Mouse (Mus musculus) embryo, embryonic 10 days (tissue): ENCODE data around the gene Gm9507.
"Not testable (repeated sequence)": the region's sequence is repeated elsewhere in the genome, so short reads cannot be mapped to it uniquely, and the experiment has no call there.

Experiments
- DNase-seq: peaks from one replicate; pipeline ENCODE4 v3.0.0-alpha.2; 2015; ENCODE audit warnings: low spot score

Gm9507 gene

DNA sequence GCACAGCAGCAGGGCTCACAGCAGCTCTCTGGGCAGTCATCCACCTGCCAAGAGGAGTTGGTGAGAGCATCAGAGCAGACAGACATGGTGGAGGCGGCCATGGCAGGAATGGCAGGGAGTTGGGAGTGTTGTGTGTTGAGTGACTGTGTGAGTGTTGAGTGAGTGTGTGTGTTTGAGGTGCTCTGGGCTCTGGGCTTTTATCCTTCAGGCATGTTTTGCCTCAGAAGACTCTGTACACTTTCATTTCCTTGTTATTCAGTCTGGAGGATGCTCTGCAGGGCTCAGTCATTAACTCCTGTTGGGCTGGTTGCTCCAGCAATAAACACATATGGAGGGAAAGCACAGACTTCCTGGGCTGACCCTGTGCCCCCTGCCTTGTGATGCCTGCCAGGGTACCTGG, 40.4 kb downstream of the Gm9507 start, which contains the start of gene Gm3238:
Gm3238 (minus strand) TSS at position 101 of the 400 bp plus-strand sequence.
- not testable (repeated sequence) for DNase-seq

DNA sequence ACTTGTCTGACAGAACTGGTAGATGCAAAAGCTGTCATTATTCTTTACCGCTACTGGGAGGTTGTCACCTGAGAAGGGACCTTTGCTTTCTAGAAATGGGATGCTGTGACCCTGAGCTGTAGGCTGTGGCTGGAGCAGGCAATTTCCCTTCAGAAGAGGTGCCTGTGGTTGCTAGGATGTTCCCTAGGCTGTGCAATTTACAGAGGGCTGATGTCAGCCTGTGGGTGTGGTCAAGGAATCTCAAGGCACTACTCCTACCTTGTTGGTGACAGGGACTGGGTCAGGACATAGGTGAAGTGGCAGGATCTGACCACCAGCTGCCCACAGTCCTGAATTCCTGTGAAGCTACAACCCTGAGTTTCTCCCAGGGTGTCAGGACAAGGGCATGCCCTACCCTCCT, 41.9 kb downstream of the Gm9507 start:
- DNase-seq: no peak
